Mouse (Mus musculus) T-cell, adult 66 days (primary cell): ENCODE measurements around the gene Ccl25. TPM values are rescaled to one million over a fixed set of nuclear protein-coding genes. Genes with fewer than 3 reads are reported as not detected.

Experiments used
- total RNA-seq, 2 experiments: library from RNA; stranded (reverse); gene quantifications; 3 replicates in 1 of 2; 4 replicates in 1 of 2; pipeline ENCODE4 v1.2.4; 2023

The Ccl25 gene
- 10 to 100 TPM; 25.5 to 25.8 TPM for total RNA-seq

GRCm38 (mm10) chr8:4324983-4325750 lies at the start of gene Ccl25, which contains the start of gene Elavl1:
TSS of gene Ccl25 (plus strand) at chr8:4325210.
TSS of gene Elavl1 (minus strand) at chr8:4325413.

GRCm38 (mm10) chr8:4275275-4276110 lies 49.5 kb upstream of the Ccl25 start, which contains the start of gene Timm44:
TSS of gene Timm44 (minus strand) at chr8:4275913.

Other genes starting within 250 kb of the Ccl25 start
- gene Cd209f, start 219.4 kb upstream of the Ccl25 start, total RNA-seq = not detected
- gene Cd209g, start 191.1 kb upstream of the Ccl25 start, total RNA-seq = not detected
- 10 to 100 TPM; 20.4 to 25.1 TPM for gene Evi5l, start 158.6 kb upstream of the Ccl25 start, total RNA-seq
- under 1 TPM; 0.15 to 0.38 TPM for gene Prr36, start 107.8 kb upstream of the Ccl25 start, total RNA-seq
- not detected for gene Lrrc8e, start 98.4 kb upstream of the Ccl25 start, total RNA-seq
- gene Map2k7, start 86.5 kb upstream of the Ccl25 start, total RNA-seq = 100 to 1,000 TPM; 131 to 134 TPM
- 1 to 10 TPM in 1 of 2 experiments, not detected in 1; 3.9 TPM for gene Gm49320, start 86.3 kb upstream of the Ccl25 start, total RNA-seq
- gene Tgfbr3l, start 77.0 kb upstream of the Ccl25 start, total RNA-seq = 10 to 100 TPM; 36.5 to 43.9 TPM
- gene Snapc2, start 72.1 kb upstream of the Ccl25 start, total RNA-seq = 10 to 100 TPM; 17.9 to 20.3 TPM
- gene Ctxn1, start 65.9 kb upstream of the Ccl25 start, total RNA-seq = 1 to 10 TPM; 1.6 to 3.1 TPM
- 10 to 100 TPM; 70.9 to 83.2 TPM for gene Timm44, start 49.3 kb upstream of the Ccl25 start, total RNA-seq
- 100 to 1,000 TPM; 101 to 106 TPM for gene Elavl1, start 203 bp downstream of the Ccl25 start, total RNA-seq
- gene Cers4, start 167.8 kb downstream of the Ccl25 start, total RNA-seq = 10 to 100 TPM; 39.1 to 47.5 TPM